Mouse (Mus musculus) C2C12 (cell line): ENCODE measurements around the gene Rd3l. TPM values are rescaled to one million over a fixed set of nuclear protein-coding genes. Genes with fewer than 3 reads are reported as not detected.
A peak's percentile ranks its signal among the peaks of the same experiment; 100 is the strongest.
"Not testable (repeated sequence)": the region's sequence is repeated elsewhere in the genome, so short reads cannot be mapped to it uniquely, and the experiment has no call there.

Source experiments
- H3K27me3 ChIP-seq: one replicate; pipeline ENCODE4 v1.6.1; 2011; ENCODE audit not compliant: control insufficient read depth, insufficient read depth, insufficient read length
- H3K36me3 ChIP-seq: one replicate; pipeline ENCODE4 v1.6.1; 2011; ENCODE audit not compliant: control insufficient read depth, insufficient read depth
- H3K4me3 ChIP-seq: one replicate; pipeline ENCODE4 v1.5.1; 2011; ENCODE audit warnings: mild to moderate bottlenecking, control low read depth; ENCODE audit not compliant: poor library complexity, insufficient read depth, severe bottlenecking
- H3K79me2 ChIP-seq: one replicate; pipeline ENCODE4 v1.6.1; 2011; ENCODE audit not compliant: control insufficient read depth, insufficient read depth
- H3K79me3 ChIP-seq: one replicate; pipeline ENCODE4 v1.6.1; 2011; ENCODE audit warnings: low read depth, control low read depth
- H3ac ChIP-seq: one replicate; pipeline ENCODE3; 2011; ENCODE audit warnings: low read depth; ENCODE audit not compliant: control insufficient read depth, insufficient read length
- CEBPB ChIP-seq: IDR thresholded peaks from one replicate; pipeline ENCODE4 v1.6.1; 2011; ENCODE audit warnings: low read depth, mild to moderate bottlenecking, control low read depth, moderate library complexity
- CTCF ChIP-seq: IDR thresholded peaks from one replicate; pipeline ENCODE4 v1.5.1; 2011; ENCODE audit not compliant: control insufficient read depth, insufficient read depth, insufficient read length
- FOSL1 ChIP-seq: IDR thresholded peaks from one replicate; pipeline ENCODE4 v1.8.0; 2011; ENCODE audit warnings: mild to moderate bottlenecking, low read length; ENCODE audit not compliant: poor library complexity, insufficient read depth, severe bottlenecking
- MAX ChIP-seq: IDR thresholded peaks from one replicate; pipeline ENCODE4 v1.6.1; 2011; ENCODE audit warnings: mild to moderate bottlenecking, control low read depth
- MYOD1 ChIP-seq: IDR thresholded peaks from one replicate; pipeline ENCODE4 v1.6.1; 2011; ENCODE audit warnings: low read depth; ENCODE audit not compliant: control insufficient read depth, insufficient read length
- MYOG ChIP-seq: IDR thresholded peaks from one replicate; pipeline ENCODE4 v1.6.1; 2011; ENCODE audit not compliant: control insufficient read depth, insufficient read length; ENCODE audit errors: extremely low read depth
- USF1 ChIP-seq: IDR thresholded peaks from one replicate; pipeline ENCODE4 v1.6.1; 2011; ENCODE audit warnings: low read depth, mild to moderate bottlenecking, control low read depth, moderate library complexity
- polyA plus RNA-seq: library from polyadenylated mRNA; unstranded; fragments of >200 nt; fragmentation: generic; extraction: Trizol; gene quantifications from one replicate; pipeline ENCODE4 v1.2.1, GENCODE M21; 2012; ENCODE audit warnings: missing spikeins

Rd3l gene
- polyA plus RNA-seq, 1 experiment: not detected

DNA sequence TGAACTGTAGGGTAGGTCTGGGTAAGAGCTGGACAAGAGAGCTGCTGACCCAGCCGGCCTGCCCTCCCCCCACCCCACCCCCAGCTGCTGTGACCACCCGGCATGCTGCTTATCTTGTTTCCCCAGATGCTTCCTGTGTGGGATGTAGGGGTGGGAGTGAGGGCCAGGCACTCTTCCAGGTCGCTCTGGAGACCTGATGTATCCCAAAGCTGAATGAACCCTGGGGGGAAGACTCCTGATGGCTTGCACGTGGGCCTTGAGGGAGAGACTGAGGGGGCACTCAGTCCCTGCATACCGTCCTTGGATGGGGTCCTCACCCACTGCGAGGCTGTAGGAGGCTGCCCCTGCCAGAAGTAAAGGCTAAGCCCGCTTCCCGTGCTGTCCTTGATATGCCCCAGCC lies 36.0 kb downstream of the Rd3l start:
- Histone ChIP-seq H3K27me3 (no peaks in the 10 kb centered on the region), H3ac (no peak overlapping the region), H3K4me3 (no peak overlapping the region), H3K79me3 (no peaks in the 10 kb centered on the region), H3K36me3 (no peaks in the 10 kb centered on the region), H3K79me2 (no peaks in the 10 kb centered on the region)
- TF ChIP-seq CEBPB (no peak), USF1 (no peak), FOSL1 (no peak), MAX (no peak), CTCF (no peak), MYOD1 (no peak), MYOG (no peak)

DNA sequence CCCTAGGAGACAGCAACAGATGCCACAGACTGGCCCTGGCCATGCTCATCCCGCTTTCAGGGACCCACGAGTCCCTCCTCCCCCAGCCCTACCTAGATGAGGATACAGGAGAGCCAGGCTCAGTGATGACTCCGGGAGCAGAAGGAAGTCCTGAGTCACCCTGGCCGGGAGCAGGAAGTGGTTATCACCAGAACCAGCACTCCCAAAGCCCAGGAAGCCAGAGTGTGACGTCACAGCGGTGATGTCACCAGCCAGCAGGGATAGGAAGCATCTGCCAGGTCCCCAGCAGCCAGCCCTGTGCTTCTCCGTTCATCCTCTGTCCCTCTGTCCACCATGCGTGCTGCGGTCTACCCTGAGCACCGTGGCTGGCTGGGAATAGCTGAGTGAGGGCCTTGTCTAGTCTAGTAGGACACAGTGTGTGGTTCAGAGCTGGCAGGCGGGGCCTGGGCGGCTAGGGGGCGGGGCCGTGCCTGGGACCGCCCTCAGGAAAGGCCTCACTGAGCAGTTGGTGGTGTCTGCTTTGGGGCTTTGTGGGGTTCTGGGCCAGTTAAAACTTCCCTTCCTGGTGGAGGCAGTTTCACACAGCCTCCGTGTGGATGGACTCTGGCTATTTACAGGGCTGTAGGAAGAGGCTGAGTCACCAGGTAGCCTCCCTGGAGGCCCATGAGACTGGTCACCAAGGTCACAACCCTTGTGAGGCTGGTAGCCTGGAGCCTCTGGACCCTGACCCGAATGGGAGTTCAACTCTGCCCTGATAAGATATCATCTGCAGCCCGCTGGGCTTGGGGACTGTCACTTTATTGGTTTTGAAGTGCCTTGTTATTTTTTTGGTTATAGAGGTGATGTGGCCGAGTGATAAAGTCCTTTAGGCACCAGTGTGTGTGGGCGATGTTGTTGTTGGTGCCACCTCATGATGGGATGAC lies 36.8 kb downstream of the Rd3l start:
- not testable (repeated sequence) for H3K79me3 ChIP-seq, H3K27me3 ChIP-seq, H3K36me3 ChIP-seq, H3K79me2 ChIP-seq, H3K4me3 ChIP-seq, H3ac ChIP-seq

DNA sequence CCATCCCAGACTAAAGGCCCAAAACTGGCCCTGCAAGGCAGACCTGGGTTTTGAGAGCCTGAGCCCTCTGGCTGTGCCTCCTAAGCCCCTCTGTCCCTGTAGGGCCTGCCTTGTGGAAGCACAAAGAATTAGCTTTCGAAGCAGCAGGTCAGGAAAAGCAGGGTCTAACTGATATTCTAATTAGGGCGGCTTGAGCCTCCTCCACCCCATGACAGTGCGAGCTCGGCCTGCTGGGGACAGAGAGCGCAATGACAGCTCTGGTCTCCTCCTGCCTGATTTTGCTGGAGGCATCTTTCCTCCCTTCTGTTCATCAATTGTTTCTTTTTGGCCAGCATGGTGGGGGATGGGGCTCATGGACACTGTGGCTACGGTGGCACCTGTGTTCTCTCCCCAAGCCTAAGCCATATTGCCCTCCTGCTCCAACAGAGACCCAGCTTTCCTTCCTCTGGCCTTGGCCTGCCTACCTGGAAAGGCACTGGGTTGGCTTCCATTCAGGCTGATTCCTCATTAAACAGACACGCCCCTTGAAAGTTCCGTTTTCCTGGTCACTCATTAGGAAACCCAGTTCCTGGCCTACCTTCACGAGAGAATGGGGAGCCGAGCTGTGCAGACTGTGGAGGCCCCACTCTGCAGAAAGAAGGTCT lies 37.6 kb downstream of the Rd3l start:
- TF ChIP-seq USF1 (no peak), FOSL1 (no peak), MYOG (no peak), MYOD1 (no peak), CTCF (no peak), CEBPB (no peak), MAX (no peak)
- no peak overlapping the region for H3ac ChIP-seq
- H3K79me2 ChIP-seq: no peaks in the 10 kb centered on the region
- H3K79me3 ChIP-seq: no peaks in the 10 kb centered on the region
- H3K27me3 ChIP-seq: no peaks in the 10 kb centered on the region
- no peaks in the 10 kb centered on the region for H3K36me3 ChIP-seq
- H3K4me3 ChIP-seq: no peak overlapping the region

DNA sequence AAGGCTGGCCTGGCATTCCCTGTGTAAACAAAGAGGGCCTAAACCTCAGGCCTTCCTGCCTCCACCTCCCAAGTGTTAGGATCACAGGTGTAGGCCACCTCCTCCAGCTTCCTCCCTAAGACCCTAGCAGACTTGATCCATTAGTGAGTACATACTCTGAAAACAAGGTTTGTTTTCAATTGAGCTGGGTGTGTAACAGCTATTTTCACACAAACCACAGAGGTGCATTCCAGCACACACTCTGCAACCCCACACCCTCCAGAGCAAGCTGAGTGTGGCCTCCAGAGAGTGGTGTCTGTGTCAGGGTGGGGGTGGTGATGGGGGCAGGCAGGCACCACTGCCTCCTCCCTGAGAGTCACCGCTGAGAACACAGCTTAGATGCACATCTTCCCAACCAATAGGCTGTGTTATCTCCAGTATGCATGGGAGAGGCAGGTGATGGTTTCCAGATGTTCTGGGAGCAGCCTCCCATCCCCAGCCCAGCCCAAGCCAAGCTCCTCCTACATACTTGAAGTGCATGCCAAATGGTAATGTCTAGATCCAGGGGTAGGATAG lies 42.4 kb downstream of the Rd3l start:
- TF ChIP-seq MAX (peak; percentile 63), USF1 (no peak), MYOG (no peak), CEBPB (no peak), CTCF (no peak)
- Histone ChIP-seq H3K79me3 (no peaks in the 10 kb centered on the region), H3K27me3 (no peaks in the 10 kb centered on the region), H3K79me2 (no peaks in the 10 kb centered on the region), H3K4me3 (no peak overlapping the region), H3ac (no peak overlapping the region), H3K36me3 (no peaks in the 10 kb centered on the region)

DNA sequence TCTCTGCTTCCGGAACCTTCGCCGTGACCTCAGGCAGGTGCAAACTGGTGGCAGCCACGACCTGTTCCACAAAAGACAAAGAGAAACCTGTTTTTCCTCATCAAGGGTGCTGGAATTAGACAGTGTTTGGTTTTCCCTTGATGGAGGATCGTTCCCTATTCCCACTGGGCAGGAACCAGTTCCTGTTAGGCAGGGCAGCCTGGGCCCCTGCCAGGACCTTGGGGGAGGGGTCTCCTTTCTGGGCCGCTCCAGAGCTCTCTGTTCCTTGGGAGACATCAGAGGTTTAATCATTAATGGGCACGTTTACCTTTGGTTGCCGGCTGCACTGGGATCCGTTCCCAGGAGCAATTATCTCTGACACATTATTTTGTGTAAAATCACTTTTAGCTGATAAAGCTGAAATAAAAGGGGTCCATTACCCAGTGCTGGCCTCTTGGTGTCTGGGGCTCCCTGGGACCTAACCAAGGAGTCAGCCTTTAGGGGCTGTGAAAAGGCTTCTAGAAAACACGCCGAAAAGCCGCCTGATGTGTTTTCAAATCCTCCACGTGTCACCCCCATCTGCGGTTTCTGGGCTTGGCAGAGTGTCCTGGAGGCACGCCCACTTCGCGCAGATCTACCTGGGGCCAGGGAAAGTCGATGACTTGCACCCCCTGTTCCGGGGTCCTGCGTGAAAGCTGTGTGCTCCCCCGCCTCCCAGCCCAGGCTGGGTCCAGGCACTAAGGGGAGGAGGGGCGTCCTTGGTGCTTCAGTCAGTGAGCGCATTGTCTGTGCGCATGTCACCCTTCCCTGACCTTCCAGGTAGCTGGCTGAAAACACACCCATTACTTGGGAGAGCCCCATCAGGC lies 44.2 kb downstream of the Rd3l start:
- no peaks in the 10 kb centered on the region for H3K36me3 ChIP-seq
- TF ChIP-seq FOSL1: no peak
- TF ChIP-seq MYOD1: no peak
- no peak for TF ChIP-seq USF1
- TF ChIP-seq MYOG: no peak
- TF ChIP-seq CEBPB: no peak
- no peak for TF ChIP-seq CTCF
- TF ChIP-seq MAX: no peak
- H3ac ChIP-seq: no peak overlapping the region
- no peaks in the 10 kb centered on the region for H3K27me3 ChIP-seq
- H3K79me3 ChIP-seq: no peaks in the 10 kb centered on the region
- no peaks in the 10 kb centered on the region for H3K79me2 ChIP-seq
- no peak overlapping the region for H3K4me3 ChIP-seq

DNA sequence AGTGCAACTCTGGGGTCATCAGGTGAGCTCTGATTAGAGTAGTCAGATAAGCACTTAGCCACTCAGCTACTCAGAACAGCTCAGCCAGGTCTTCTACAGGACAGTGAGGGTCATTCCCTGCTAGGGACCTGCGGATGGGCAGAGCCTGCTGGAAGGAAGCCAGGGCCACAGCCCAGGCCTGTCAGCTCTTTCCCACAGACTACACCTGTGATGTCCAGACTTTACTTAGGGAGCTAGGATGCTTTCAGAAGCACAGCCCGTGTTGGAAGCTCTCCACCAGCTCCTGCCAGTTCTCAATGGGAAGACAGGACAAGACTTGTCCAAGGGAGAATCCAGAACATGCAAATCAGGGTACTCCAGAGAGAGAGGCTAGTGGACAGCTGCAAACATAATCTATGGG lies 47.1 kb downstream of the Rd3l start:
- H3ac ChIP-seq: no peak overlapping the region
- H3K27me3 ChIP-seq: no peaks in the 10 kb centered on the region
- no peaks in the 10 kb centered on the region for H3K79me3 ChIP-seq

More for the DNA sequence above, 47.1 kb downstream of the Rd3l start:
- no peaks in the 10 kb centered on the region for H3K36me3 ChIP-seq
- no peaks in the 10 kb centered on the region for H3K79me2 ChIP-seq
- TF ChIP-seq USF1 (no peak), FOSL1 (no peak), MYOD1 (no peak), MAX (no peak), CEBPB (no peak), MYOG (no peak), CTCF (no peak)
- no peak overlapping the region for H3K4me3 ChIP-seq
